Mouse (Mus musculus) heart, adult 2 months (tissue): ENCODE measurements around the gene Fam89a.

Source experiments
- EP300 ChIP-seq: fragments of 200-500 bp; IDR thresholded peaks from 2 replicates; pipeline ENCODE4 v1.6.1; 2011; ENCODE audit warnings: low read depth, low read length, control low read depth; ENCODE audit not compliant: insufficient read depth
- POLR2A ChIP-seq: fragments of 200-500 bp; IDR thresholded peaks from 2 replicates; pipeline ENCODE4 v1.6.1; 2011; ENCODE audit warnings: mild to moderate bottlenecking, low read depth, low read length, control low read depth; ENCODE audit not compliant: insufficient read depth

- no peak for TF ChIP-seq EP300
- TF ChIP-seq POLR2A, result no peak
These were observed 16.2 kb downstream of the Fam89a start for GRCm38 (mm10) chr8:124735371-124735911.
